Mouse (Mus musculus): ENCODE measurements around the gene Rtp3.

Rtp3 gene

DNA sequence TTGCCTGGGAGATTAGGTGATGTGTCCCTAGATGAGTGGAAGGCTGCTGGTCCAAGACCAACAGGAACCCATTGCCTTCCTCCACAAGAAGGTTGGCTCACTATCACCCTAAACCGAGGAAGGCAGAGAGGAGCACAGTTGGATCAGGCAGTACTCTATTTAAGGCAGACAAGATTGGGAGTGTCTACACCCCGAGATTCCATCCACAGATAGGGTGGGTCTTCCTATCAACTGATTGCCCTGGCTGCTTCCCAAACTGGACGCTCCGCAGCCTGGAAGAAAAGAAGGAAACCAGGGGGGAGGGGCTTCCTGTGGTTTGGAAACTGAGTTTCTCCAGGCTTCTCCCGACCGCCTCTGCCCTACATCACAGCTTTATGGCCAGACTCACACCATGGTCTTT is at the start of gene Rtp3:
Gene Rtp3 (minus strand): TSS at position 380 of the 400 bp plus-strand sequence.
- no peak for DNase-seq (ENCODE audit: low read depth, low spot score)

DNA sequence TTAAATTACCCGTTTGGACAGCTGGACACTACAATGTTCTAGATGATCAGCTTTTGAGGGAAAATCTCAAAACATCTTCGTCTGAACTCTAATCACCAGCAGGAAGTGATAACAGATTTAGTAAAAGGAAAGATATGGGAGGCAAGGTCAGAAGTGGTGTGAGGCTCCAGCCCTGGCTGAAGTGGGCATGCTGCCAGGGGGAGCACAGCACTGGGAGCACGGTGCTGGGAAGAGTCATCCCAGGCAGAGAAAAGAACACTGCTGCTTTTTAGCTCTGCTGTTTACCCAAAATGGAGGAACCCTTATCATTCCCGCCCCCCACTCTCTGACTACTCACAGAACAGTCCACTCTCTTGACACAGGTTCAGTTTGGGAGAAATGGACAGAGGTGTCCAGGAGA is 49.6 kb upstream of the Rtp3 start:
- DNase-seq (ENCODE audit: low read depth, low spot score), result no peak

DNA sequence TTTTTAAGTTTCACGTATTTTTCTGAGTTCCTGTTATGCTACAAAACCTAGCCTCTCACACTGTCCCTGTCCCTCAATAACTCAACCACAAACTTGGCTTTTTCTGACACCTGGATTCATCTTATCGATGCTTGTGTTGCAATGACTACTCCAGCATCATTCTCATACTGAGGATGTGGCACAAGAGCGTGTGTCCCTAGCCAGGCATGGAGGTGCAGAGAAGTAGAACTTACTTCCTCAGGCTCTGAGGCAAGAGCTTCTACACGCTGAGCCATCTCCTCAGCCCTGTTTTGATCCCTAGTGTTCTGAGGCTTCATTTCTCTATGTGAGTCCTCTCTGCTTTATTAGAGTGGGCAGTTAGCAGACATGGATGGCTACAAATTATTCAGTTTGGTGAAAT is 43.3 kb upstream of the Rtp3 start:
- no peak for DNase-seq (ENCODE audit: low read depth, low spot score)

DNA sequence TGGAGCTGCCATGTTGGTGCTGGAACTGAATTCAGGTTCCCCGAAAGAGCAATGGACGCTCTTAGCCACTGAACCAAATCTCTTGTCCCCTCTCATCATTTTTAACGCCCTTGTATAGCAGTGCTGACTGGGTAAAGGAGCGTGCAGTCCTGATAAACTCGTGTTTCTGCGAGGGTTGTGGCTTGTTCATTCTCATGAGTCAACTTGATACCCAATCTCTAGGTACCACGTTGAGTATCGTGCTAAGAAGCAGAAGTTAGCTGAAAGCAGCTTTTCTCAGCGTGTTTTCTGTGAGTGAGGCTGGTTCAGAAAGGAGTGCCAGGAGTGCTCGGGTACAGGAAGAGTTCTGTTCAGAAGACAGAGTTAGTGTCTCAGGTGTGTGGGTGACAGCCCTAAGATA is 36.4 kb upstream of the Rtp3 start:
- no peak for DNase-seq (ENCODE audit: low read depth, low spot score)

DNA sequence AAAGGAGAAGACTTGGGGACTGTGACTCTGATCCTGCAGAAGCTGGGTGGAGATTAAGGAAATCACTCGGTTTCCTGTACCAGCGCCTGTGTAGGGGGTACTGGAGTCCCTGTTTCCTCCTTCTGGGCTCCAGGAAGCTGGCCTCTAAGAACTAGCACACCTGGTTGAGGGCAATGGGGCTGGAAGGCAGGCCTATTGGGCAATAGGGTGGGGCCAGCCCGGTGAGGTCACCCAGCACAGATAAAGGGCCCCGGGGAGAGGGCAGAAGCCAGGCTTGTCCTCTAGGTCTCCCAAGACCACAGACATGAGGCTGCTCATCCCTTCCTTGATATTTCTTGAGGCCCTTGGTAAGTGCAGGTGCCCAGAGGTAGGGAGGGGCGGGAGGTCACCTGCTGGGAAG is 28.6 kb upstream of the Rtp3 start, which contains the start of gene Ltf:
Gene Ltf (plus strand): TSS at position 250 of the 400 bp plus-strand sequence.
- no peak for DNase-seq (ENCODE audit: low read depth, low spot score)

DNA sequence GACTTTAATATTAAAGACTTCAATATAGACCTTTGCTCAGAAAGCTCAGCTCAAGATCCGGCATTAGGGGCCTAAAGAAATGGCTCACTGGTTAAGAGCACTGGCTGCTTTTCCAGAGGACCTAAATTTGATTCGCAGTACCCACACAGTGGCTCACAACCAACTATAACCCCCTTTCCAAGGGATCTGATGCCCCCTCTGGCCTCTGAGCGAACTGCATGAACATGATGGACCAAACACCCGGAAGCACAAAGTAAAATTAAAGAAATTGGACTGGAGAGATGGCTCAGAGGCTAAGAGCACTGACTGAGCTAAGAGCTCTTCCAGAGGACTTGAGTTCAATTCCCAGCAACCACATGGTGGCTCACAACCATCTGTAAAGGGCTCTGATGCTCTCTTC is 25.3 kb upstream of the Rtp3 start:
- DNase-seq (ENCODE audit: low read depth, low spot score), result no peak

DNA sequence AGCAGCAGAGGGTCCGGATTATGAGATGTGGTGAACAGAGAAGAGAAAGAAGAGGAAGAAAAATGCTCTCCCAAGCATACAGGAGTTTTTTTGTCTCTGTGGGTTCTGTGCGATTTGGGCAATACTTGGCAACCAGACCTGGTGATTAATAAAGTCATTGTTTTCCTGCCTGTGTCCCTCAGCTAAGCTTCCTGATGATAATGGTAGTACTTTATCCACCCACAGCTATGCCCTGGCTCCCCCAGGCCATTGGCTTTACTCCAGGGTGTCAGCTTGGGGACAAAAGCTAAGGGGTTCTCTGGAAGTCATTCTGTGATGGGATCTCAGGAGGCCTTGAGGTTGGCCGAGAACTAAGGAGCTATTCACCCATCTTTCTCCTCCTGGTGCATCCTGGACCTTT is 21.7 kb upstream of the Rtp3 start:
- DNase-seq (ENCODE audit: low read depth, low spot score), result no peak

GRCm38 (mm10) chr9:111011550-111011949 is 21.2 kb upstream of the Rtp3 start:
- DNase-seq (ENCODE audit: low read depth, low spot score), result no peak

GRCm38 (mm10) chr9:111009763-111010162 is 19.4 kb upstream of the Rtp3 start:
- no peak for DNase-seq (ENCODE audit: low read depth, low spot score)

DNA sequence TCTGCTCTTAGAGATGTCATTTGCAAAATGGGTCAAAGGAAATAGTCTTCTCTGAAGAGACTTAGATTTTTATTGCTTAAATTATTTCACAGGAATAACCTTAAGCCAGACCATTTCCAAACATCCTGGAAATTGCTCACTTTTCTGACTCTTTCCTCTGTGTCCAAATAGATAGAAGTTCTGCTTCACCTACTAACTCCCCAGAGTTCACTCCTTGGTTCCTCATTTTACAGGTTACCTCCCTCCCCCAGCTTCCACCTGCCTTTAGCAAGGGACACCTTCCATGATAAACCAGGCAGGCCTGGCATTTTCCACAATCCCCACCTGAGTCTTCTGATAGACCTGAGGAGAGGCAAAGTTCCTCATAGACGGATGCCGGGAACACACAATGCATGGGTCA is 16.2 kb upstream of the Rtp3 start:
- DNase-seq (ENCODE audit: low read depth, low spot score), result no peak

DNA sequence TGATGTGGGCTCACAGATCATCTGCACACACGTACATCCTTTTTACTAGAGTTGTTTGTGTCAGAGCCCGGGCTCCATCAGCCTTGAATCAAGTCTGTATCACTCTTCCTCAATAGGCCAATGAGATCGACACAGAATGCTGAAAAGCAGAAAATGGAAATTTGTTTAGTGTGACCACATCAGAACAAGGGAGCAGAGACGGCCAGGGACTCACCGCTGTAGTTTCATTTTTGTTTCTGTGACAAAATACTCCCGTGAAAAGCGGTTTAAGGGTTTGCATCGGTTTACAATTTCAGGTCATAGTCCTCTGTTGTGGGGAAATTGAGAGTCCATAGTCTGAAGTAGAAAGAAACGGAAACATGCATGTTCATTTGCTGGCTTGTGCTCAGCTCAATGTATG is 12.9 kb upstream of the Rtp3 start:
- no peak for DNase-seq (ENCODE audit: low read depth, low spot score)

- no peak for DNase-seq (ENCODE audit: low read depth, low spot score)
Measured at GRCm38 (mm10) chr9:111001621-111002020, 11.2 kb upstream of the Rtp3 start.

DNA sequence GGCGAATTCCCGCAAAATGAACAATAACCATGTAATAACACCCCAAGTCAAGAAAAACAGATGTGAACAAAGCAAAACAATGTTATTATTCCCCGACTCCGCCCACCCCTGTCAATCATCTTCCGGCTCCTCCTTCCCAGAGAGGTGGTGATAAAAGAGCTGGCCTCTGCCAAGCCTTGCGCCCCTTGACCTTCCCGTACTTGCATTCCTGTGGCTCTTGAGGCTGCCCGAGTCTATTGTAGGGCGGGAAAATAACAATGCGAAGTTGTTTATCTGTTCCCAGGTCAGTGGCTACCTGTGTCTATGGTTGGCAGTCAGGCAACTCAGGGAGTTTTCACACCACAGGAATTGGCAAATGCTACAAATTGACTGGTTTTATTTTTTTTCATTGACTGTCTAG is 9.5 kb upstream of the Rtp3 start:
- DNase-seq (ENCODE audit: low read depth, low spot score), result no peak

- no peak for DNase-seq (ENCODE audit: low read depth, low spot score)
Measured at GRCm38 (mm10) chr9:110999056-110999455, 8.7 kb upstream of the Rtp3 start.

DNA sequence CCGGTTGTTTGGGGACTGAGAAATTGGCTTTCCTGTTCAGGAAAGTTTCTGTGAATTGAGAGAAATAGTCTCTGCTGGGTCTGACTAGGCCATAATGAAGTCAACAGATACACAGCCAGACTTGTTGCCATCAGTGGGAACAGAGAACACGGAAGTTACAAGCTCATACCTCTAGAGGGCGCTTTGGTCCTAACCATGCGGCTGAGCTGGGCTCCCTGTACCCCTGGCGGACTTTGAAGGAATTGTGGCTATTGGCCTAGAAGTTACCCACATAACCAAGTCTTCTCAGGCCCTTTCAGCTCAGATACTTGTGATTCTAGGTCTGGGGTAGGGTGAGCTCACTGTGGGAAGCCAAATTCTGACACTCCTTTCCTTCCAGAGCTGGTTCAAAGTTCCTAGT is 6.9 kb upstream of the Rtp3 start:
- DNase-seq (ENCODE audit: low read depth, low spot score), result peak; percentile 87

DNA sequence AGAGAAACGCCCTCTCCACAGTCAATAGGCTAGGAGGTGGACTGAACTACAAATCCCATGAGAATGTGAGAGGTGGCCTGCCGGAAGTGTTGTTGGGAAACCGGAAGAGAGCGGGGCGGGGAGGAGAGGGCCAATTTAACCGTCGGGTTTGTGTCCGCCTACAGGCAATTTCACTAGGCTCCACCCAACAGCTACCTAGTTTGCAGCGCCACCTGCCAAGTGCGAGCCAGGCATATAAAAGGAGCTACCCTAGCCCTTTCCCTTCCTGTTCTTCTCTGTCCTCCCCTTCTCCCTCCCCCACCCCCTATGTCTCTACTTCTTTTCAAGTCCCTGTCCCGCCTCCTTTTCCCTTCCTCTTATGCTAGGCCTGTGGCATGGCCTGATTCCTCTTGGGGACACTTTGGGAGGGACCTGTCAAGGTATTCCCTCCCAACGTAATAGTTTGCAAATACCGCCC is 4.4 kb upstream of the Rtp3 start:
- peak; percentile 69 for DNase-seq (ENCODE audit: low read depth, low spot score)

DNA sequence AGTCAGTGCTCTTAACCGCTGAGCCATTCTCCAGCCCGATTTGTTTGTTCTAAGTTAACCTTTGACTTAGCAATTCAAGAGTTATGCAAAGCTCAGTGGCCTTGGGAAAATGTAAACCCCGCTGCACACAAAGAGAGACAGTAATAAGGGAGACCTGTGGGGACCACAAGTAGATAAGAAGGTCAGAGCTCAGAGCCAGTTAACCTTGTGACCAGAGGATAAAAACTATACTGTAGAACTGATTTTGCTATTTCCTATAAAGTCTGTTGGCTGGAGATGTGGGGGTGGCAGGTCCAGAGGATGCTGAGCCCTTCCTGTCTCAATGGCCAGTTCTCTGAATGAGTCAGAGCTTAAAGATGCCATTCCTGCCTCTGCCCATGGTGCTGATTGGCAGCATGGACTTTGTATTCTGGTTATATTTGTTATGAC is 2.9 kb upstream of the Rtp3 start:
- DNase-seq (ENCODE audit: low read depth, low spot score), result no peak

GRCm38 (mm10) chr9:110989543-110989942 is 840 bp downstream of the Rtp3 start:
- no peak for DNase-seq (ENCODE audit: low read depth, low spot score)

DNA sequence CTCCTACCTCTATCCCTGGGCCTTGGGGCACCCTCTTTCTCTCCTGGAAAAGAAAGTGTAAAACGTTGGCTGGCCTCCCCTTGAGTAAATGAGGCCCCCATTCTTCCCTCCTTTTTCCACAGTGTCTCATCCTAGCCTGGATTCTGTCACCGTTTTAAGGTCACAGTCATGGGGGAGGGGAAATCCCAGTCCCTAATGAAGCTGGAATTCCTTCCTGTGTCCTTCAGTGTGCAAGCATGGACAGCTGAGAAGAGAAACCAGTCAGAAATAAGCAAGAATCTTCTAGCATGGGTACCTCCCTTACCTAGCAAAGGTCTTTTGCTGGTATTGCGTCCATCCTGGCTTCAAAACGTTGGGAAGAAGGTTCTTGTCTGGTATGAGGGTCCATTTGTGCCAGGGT is 1.2 kb downstream of the Rtp3 start:
- no peak for DNase-seq (ENCODE audit: low read depth, low spot score)

DNA sequence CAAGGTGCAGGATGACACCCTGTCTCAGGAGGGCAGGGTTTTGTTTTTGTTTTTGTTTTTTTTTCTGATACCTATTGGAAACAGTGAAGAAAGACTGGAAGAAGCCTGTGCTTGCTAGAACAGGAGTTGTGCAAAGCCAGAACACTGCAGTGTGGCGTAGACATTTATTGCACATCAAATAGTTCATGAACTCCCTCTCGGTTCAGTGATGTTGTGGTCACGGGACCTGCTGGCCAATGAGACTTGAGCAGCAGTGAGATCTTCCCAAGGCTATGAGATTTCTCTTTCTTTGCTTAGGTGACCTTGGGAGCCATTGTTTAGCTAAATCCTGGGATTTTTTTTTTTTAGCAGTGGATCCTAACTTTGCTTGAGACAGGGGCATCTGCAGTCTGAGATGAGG is 2.3 kb downstream of the Rtp3 start:
- no peak for DNase-seq (ENCODE audit: low read depth, low spot score)

DNA sequence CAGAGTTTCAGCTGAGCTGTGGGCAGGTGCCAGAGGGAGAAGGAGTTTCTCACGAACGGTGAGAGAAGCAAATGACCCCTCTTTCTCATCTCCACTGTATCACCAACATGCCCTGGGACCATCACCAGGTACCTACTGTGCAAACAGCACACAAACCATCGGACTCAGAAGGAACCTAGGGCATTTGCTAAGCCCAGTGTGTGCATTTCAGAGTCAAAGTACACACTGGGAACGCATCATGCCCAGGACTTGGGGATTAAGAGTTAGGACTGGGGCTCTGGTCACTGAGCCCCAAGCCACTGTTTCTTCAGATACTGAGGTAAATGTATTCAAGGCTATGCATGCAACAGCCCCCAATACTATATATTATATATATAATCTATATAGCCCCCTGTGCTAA is 3.1 kb downstream of the Rtp3 start:
- DNase-seq (ENCODE audit: low read depth, low spot score), result no peak

GRCm38 (mm10) chr9:110985951-110986350 is 4.4 kb downstream of the Rtp3 start:
- no peak for DNase-seq (ENCODE audit: low read depth, low spot score)

DNA sequence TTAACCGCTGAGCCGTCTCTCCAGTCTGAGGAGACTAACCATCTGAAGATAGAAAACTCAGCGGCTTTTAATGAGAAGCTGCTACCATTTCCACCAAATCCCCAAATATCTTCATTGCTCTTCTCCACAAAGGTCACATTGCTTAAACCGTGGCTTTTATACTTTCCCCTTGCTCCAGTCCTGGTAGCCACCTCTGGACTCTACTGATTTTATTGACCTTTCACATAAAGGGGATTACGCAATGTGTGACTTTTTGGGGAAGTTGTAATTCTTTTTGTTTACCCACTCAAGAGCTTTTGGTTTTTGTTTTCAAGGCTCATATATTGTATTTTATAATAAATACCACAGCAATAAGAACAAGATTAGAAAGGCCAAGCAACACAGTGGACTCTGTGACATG is 4.8 kb downstream of the Rtp3 start:
- no peak for DNase-seq (ENCODE audit: low read depth, low spot score)

DNA sequence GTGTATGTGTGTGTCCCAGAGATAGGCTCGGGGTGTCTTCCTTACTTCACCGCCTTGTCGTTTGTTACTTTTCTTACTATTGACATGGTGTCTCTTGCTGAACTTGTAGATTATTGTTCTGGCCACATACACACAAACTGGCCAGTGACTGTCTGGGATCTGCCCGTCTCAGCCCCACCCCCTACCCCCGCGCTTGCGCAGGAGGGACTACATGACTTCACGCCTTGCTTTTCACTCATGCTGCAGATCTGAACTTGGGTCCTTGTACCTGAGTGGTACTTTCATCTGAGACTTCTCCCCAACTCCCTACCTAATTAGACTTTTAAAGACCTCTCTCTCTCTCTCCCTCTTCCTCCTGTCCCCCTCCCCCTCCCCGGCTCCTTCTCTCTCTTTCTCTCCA is 6.3 kb downstream of the Rtp3 start:
- DNase-seq (ENCODE audit: low read depth, low spot score), result no peak

GRCm38 (mm10) chr9:110982351-110982750 is 8.0 kb downstream of the Rtp3 start:
- DNase-seq (ENCODE audit: low read depth, low spot score), result no peak
